Mouse (Mus musculus): ENCODE measurements around the gene Dlx4. TPM values are rescaled to one million over a fixed set of nuclear protein-coding genes. Genes with fewer than 3 reads are reported as not detected.

Gene Dlx4
- polyA plus RNA-seq (2015; fragmentation: Nextera tagmentation; extraction: Ambion mirVana): 0.44 and 0.66 TPM in 2 replicates

DNA sequence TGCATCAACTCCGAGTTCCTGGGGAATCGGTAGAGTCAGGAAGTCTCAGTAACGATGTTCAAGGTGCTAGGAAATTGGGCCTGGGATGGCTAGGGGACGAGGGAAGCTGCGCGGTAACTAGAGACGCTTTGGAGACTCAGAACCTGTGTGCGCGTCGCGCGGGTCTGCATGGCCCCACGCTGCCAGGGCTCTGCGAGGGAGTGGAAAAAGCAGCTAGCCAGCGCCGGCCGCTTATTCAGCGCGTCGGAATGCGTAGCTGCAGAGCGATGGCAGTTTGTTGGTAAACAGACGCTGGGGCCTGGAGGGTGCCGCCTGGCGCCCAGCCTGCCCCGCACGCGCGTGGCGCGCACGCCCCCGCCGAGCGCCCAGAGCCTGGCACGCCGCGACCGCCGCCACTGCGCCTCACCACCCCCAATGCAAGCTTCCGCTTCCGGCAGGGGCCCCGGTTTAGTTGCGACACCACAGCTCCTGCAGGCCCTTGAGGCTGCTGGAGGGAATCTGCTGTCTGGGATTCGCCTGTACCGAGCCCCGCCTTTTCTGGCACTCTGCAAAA is at the start of gene Dlx4:
Gene Dlx4 (minus strand): TSS at position 413 of the 553 bp plus-strand sequence.

DNA sequence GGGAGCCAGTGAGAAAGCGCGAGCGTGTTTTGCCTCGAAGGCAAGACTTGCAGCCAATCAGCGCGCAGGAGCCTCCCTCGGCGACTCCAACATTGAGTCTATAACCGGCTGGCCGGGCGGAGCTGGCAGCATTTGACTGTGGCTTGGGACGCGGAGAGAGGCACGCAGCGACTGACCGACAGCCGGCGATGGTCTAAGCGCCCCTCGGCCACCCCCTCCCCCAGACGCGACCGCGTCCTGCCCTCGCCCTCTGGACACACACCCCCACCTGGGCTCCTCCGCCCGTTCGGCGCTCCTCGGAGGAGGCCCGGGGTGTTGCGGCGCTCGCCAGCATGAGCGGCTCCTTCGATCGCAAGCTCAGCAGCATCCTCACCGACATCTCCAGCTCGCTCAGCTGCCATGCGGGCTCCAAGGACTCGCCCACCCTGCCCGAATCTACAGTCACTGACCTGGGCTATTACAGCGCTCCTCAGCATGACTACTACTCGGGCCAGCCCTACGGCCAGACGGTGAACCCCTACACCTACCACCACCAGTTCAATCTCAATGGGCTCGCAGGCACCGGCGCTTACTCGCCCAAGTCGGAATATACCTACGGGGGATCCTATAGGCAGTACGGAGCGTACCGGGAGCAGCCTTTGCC is 26.0 kb downstream of the Dlx4 start, which contains the start of gene Dlx3:
Gene Dlx3 (plus strand): TSS at position 130 of the 643 bp plus-strand sequence.

Other genes with a start within 250 kb of the Dlx4 start
- gene Col1a1, start 210.0 kb downstream of the Dlx4 start, polyA plus RNA-seq (2015; fragmentation: Nextera tagmentation; extraction: Ambion mirVana): 648 and 745 TPM in 2 replicates
- gene Hils1, start 178.7 kb downstream of the Dlx4 start, polyA plus RNA-seq (2015; fragmentation: Nextera tagmentation; extraction: Ambion mirVana): not detected in 2 replicates
- gene Sgca, start 169.9 kb downstream of the Dlx4 start, polyA plus RNA-seq (2015; fragmentation: Nextera tagmentation; extraction: Ambion mirVana): 0.46 and 1.4 TPM in 2 replicates
- 8.7 and 10.2 TPM in 2 replicates for gene Ppp1r9b, start 155.2 kb downstream of the Dlx4 start, polyA plus RNA-seq (2015; fragmentation: Nextera tagmentation; extraction: Ambion mirVana)
- gene Samd14, start 136.4 kb downstream of the Dlx4 start, polyA plus RNA-seq (2015; fragmentation: Nextera tagmentation; extraction: Ambion mirVana): 14.8 and 27.2 TPM in 2 replicates
- gene Pdk2, start 104.9 kb downstream of the Dlx4 start, polyA plus RNA-seq (2015; fragmentation: Nextera tagmentation; extraction: Ambion mirVana): 38.4 and 48.3 TPM in 2 replicates
- 12.8 and 14.5 TPM in 2 replicates for gene Itga3, start 69.5 kb downstream of the Dlx4 start, polyA plus RNA-seq (2015; fragmentation: Nextera tagmentation; extraction: Ambion mirVana)
- gene Dlx3, start 26.1 kb downstream of the Dlx4 start, polyA plus RNA-seq (2015; fragmentation: Nextera tagmentation; extraction: Ambion mirVana): 0.04 TPM in 1 of 2 replicates, not detected in the other
- gene Tac4, start 115.3 kb upstream of the Dlx4 start, polyA plus RNA-seq (2015; fragmentation: Nextera tagmentation; extraction: Ambion mirVana): 0.16 TPM in 1 of 2 replicates, not detected in the other
- gene Kat7, start 164.0 kb upstream of the Dlx4 start, polyA plus RNA-seq (2015; fragmentation: Nextera tagmentation; extraction: Ambion mirVana): 33.6 and 43.4 TPM in 2 replicates
- gene Fam117a, start 190.8 kb upstream of the Dlx4 start, polyA plus RNA-seq (2015; fragmentation: Nextera tagmentation; extraction: Ambion mirVana): 8.1 and 8.6 TPM in 2 replicates
- 73.1 and 96.0 TPM in 2 replicates for gene Slc35b1, start 238.4 kb upstream of the Dlx4 start, polyA plus RNA-seq (2015; fragmentation: Nextera tagmentation; extraction: Ambion mirVana)